Mouse (Mus musculus) liver, adult 2 months (tissue): ENCODE data around the gene Srp14. TPM values are rescaled to one million over a fixed set of nuclear protein-coding genes. Genes with fewer than 3 reads are reported as not detected.
A peak's percentile ranks its signal among the peaks of the same experiment; 100 is the strongest.

ENCODE experiments used
- DNase-seq: peaks from one replicate; pipeline ENCODE4 v3.0.0-alpha.2; 2011; ENCODE audit warnings: low read depth, low spot score; ENCODE audit errors: extremely low read depth
- H3K27ac ChIP-seq: fragments of 200-500 bp; replicated peaks from 2 replicates; pipeline ENCODE4 v1.5.1; 2012; ENCODE audit warnings: low read depth, mild to moderate bottlenecking, control low read depth, inconsistent platforms, low read length; ENCODE audit not compliant: insufficient read depth
- H3K27me3 ChIP-seq: fragments of 200-500 bp; 2 replicates; pipeline ENCODE4 v1.6.1; 2012; ENCODE audit warnings: mild to moderate bottlenecking, moderate library complexity, low read length, inconsistent platforms; ENCODE audit not compliant: control insufficient read depth, insufficient read depth
- H3K36me3 ChIP-seq: fragments of 200-500 bp; 2 replicates; pipeline ENCODE4 v1.6.1; 2012; ENCODE audit warnings: low read length, inconsistent platforms; ENCODE audit not compliant: control insufficient read depth, insufficient read depth
- H3K4me1 ChIP-seq: fragments of 200-500 bp; 2 replicates; pipeline ENCODE4 v1.6.1; 2011; ENCODE audit warnings: low read length; ENCODE audit not compliant: control insufficient read depth, insufficient read depth
- H3K4me3 ChIP-seq: fragments of 200-500 bp; 2 replicates; pipeline ENCODE4 v1.5.1; 2011; ENCODE audit warnings: low read depth, mild to moderate bottlenecking, control low read depth, low read length, moderate library complexity; ENCODE audit not compliant: insufficient read depth
- H3K79me2 ChIP-seq: fragments of 200-500 bp; 2 replicates; pipeline ENCODE4 v1.6.1; 2012; ENCODE audit warnings: inconsistent platforms, mild to moderate bottlenecking, low read length, moderate library complexity; ENCODE audit not compliant: control insufficient read depth, insufficient read depth
- H3K9ac ChIP-seq: fragments of 200-500 bp; 2 replicates; pipeline ENCODE4 v1.6.1; 2012; ENCODE audit warnings: low read depth, mild to moderate bottlenecking, control low read depth, inconsistent platforms, low read length
- CTCF ChIP-seq: fragments of 200-500 bp; IDR thresholded peaks from 2 replicates; pipeline ENCODE4 v1.5.1; 2011; ENCODE audit warnings: low read depth, low read length, control low read depth
- POLR2A ChIP-seq: fragments of 200-500 bp; IDR thresholded peaks from 2 replicates; pipeline ENCODE4 v1.6.1; 2011; ENCODE audit warnings: low read length, control low read depth; ENCODE audit not compliant: insufficient read depth; ENCODE audit errors: extremely low read depth
- WGBS: fragments of 180-500 bp; shearing (Covaris S2); methylation state at CpG from one replicate; pipeline ENCODE4 v1.1.7; 2018; 5-methylcytosine and 5-hydroxymethylcytosine counted together
- polyA plus RNA-seq: library from polyadenylated mRNA; depleted of rRNA; stranded (reverse); fragments of >200 nt; gene quantifications from 2 replicates; pipeline ENCODE4 v1.2.3, GENCODE M21; 2012
- total RNA-seq: library from RNA; depleted of rRNA; stranded (reverse); fragments of >200 nt; gene quantifications from 2 replicates; pipeline ENCODE4 v1.2.3, GENCODE M21; 2014

The Srp14 gene
- total and polyA plus RNA-seq, 2 experiments = 37.3 to 72.8 TPM

- no peaks in the 10 kb centered on the region for H3K27me3 ChIP-seq
- TF ChIP-seq POLR2A = no peak
- TF ChIP-seq CTCF = no peak
- H3K36me3 ChIP-seq = no peaks in the 10 kb centered on the region
- no peaks in the 10 kb centered on the region for H3K79me2 ChIP-seq
- H3K9ac ChIP-seq = no peak overlapping the region
- H3K4me3 ChIP-seq = no peak overlapping the region
- peaks cover 3% of the 10 kb centered on the region; the same call in 1 of the 2 replicates for H3K4me1 ChIP-seq
- no peak for DNase-seq
- no peak overlapping the region for H3K27ac ChIP-seq
- WGBS = 89% methylated on average over 9 of the region's 9 CpGs
Observed at GRCm38 (mm10) chr2:118484386-118484898, 4.9 kb upstream of the Srp14 start.

- Histone ChIP-seq H3K4me3 (no peak overlapping the region), H3K27ac (no peak overlapping the region), H3K9ac (no peak overlapping the region), H3K79me2 (peaks cover 8% of the 10 kb centered on the region; the same call in 1 of the 2 replicates), H3K36me3 (no peaks in the 10 kb centered on the region), H3K4me1 (peaks cover 9% of the 10 kb centered on the region), H3K27me3 (no peaks in the 10 kb centered on the region)
- 89% methylated on average over 5 of the region's 5 CpGs for WGBS
- TF ChIP-seq POLR2A (no peak), CTCF (no peak)
- DNase-seq = no peak
Observed at GRCm38 (mm10) chr2:118483032-118483431, 3.5 kb upstream of the Srp14 start.

GRCm38 (mm10) chr2:118480886-118481285, 1.4 kb upstream of the Srp14 start:
- no peak for DNase-seq
- TF ChIP-seq CTCF = no peak
- TF ChIP-seq POLR2A = no peak

GRCm38 (mm10) chr2:118478833-118479549, 520 bp downstream of the Srp14 start:
- Histone ChIP-seq H3K79me2 (peaks cover 8% of the 10 kb centered on the region; the same call in 1 of the 2 replicates), H3K4me3 (peak overlapping the region; percentile 73), H3K9ac (peak overlapping the region; percentile 79), H3K27me3 (no peaks in the 10 kb centered on the region), H3K4me1 (peaks cover 6% of the 10 kb centered on the region), H3K36me3 (peaks cover 19% of the 10 kb centered on the region), H3K27ac (peak overlapping the region; percentile 53)
- no peak for DNase-seq
- 1% methylated on average over 48 of the region's 52 CpGs for WGBS
- TF ChIP-seq POLR2A (no peak), CTCF (no peak)

More at GRCm38 (mm10) chr2:118480886-118481285, 1.4 kb upstream of the Srp14 start:
- Histone ChIP-seq H3K27ac (no peak overlapping the region), H3K27me3 (no peaks in the 10 kb centered on the region), H3K4me3 (no peak overlapping the region), H3K36me3 (peaks cover 5% of the 10 kb centered on the region; the same call in 1 of the 2 replicates), H3K9ac (no peak overlapping the region), H3K4me1 (peaks cover 6% of the 10 kb centered on the region), H3K79me2 (peaks cover 8% of the 10 kb centered on the region; the same call in 1 of the 2 replicates)
- 95% methylated on average over 7 of the region's 7 CpGs for WGBS

DNA sequence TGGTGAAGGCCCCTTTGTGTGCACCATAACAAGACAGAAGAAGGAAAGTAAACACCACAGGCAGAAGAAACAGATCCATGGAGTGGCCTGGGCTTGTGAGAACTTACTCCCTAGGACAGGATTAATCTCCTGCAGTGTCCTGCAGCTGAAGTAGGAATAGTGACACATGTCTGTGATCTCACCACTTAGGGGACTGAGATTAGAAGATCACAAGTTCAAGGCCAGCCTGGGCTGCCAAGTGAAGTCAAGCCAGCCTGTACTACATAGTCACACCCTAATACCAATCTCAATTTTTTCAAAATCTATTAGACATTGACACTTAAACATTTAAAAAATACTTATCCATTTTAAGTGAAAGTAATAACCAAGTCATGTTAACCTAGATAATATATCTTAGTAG, 11.2 kb downstream of the Srp14 start:
- Histone ChIP-seq H3K27ac (no peak overlapping the region), H3K36me3 (peaks cover 50% of the 10 kb centered on the region), H3K4me1 (no peaks in the 10 kb centered on the region), H3K27me3 (no peaks in the 10 kb centered on the region), H3K9ac (no peak overlapping the region), H3K4me3 (no peak overlapping the region), H3K79me2 (no peaks in the 10 kb centered on the region)
- DNase-seq = no peak
- no peak for TF ChIP-seq CTCF
- TF ChIP-seq POLR2A = no peak

DNA sequence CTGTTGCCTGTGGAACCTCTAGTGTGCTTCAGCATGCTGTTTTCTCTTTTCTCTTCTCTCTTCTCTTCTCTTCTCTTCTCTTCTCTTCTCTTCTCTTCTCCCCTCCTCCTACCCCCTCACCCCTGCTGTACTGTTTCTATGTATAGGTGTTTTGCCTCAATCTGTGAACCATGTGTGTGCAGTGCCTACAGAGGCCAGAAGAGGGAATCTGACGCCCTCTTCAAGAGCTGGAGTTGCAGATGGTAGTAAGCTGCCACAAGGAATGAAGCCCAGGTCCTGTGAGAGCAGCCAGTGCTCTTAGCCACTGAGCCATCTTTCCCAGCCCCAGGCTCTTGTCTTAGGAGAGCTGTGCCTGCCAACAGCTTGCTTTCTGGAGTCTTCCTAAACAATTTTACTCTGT, 12.9 kb downstream of the Srp14 start:
- H3K4me1 ChIP-seq = no peaks in the 10 kb centered on the region
- no peak overlapping the region for H3K27ac ChIP-seq
- TF ChIP-seq CTCF (no peak), POLR2A (no peak)
- 65% methylated on average over 1 of the region's 1 CpGs for WGBS
- H3K4me3 ChIP-seq = no peak overlapping the region
- no peaks in the 10 kb centered on the region for H3K79me2 ChIP-seq
- H3K9ac ChIP-seq = no peak overlapping the region
- no peaks in the 10 kb centered on the region for H3K27me3 ChIP-seq
- peaks cover 42% of the 10 kb centered on the region for H3K36me3 ChIP-seq
- DNase-seq = no peak
